Mouse (Mus musculus) brain, embryonic 14.5 days (tissue): ENCODE results near the gene Fam71e1. TPM values are rescaled to one million over a fixed set of nuclear protein-coding genes. Genes with fewer than 3 reads are reported as not detected.

Experiments
- DNase-seq: peaks from one replicate; pipeline ENCODE4 v3.0.0-alpha.2; 2011; ENCODE audit warnings: low read depth
- CTCF ChIP-seq: fragments of 200-500 bp; IDR thresholded peaks from 2 replicates; pipeline ENCODE4 v1.5.1; 2012; ENCODE audit warnings: inconsistent platforms, mild to moderate bottlenecking, moderate library complexity, borderline replicate concordance; ENCODE audit not compliant: insufficient read depth, insufficient read length; ENCODE audit errors: extremely low read depth
- POLR2A ChIP-seq: fragments of 200-500 bp; IDR thresholded peaks from 2 replicates; pipeline ENCODE4 v1.6.1; 2012; ENCODE audit warnings: mild to moderate bottlenecking, inconsistent platforms, borderline replicate concordance; ENCODE audit not compliant: poor library complexity, insufficient read depth, insufficient read length, severe bottlenecking; ENCODE audit errors: extremely low read depth
- polyA plus RNA-seq: library from polyadenylated mRNA; depleted of rRNA; stranded (reverse); fragments of >200 nt; gene quantifications from 2 replicates; pipeline ENCODE4 v1.2.3, GENCODE M21; 2012

Gene Fam71e1
- polyA plus RNA-seq, 1 experiment: 31.7 TPM

DNA sequence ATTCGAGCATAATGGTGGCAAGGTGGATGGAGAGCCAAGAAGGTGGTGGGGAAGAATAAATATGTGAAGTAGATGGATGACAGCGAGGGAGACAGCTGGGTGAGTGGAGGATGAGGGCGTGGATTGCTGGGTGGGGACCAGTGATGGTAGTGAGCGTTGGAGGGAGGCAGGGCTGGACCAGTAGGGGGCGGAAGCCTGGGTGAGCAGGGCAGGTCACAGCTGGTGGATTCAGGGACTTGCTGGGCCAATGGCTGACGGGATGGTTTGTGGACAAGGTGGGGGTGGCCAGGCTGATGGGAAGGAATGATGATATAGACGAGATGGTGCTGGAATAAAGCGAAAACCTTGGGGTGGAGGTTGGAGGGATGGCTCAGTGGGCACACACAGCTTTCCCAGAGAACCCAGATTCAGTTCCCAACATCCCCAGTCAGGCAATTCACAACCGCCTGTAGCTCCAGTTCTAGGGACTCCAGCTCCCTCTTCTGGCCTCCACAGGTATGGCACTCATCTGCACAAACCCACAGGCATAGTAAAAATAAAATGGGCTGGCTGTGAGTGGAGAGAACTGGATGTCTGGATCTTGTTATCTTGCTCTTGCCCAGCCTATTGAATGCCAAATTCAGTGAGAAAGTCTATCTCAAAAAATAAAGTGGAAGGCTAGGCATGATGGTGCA, 23.0 kb downstream of the Fam71e1 start:
- TF ChIP-seq POLR2A: no peak
- peak; percentile 36; the same call in 1 of the 2 replicates for TF ChIP-seq CTCF
- no peak for DNase-seq

DNA sequence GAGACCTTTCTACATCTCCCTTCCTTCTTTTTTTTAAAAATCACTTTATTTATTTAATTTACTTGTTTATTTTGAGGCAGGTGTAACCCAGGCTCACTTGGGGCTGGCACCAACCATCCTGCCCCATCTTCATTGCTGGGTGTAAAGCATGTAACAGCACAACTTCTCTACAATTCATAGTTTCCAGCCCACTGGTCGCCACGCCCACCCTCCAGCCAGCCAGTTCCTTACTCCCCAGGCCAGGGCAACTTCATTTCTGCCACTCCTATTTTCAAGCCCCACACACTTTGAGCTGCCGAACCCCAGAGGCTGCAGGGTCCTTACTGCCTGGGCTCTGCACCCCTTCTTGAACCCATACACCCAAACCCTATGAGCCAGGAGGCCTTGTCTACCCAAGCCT, 24.6 kb downstream of the Fam71e1 start:
- TF ChIP-seq POLR2A (no peak), CTCF (no peak)
- DNase-seq: no peak

DNA sequence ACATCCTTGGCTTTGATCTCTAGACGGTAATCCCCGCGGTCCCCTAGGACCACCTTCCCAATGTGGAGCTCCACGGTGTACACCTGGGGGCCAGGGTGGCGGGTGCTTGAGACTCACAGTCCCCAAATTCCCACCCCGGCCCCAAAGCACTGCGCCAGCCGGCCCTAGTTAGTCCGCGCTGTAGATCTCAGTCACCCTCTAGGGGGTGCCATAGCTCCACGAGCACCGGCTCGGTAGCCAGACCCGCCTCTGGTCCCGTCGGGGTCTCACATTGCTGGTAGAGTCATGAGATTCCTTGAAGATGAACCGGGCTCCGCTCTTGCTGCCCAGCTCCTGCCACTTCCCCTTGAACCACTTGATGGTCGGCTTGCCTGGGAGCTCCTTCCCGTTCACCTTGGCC, 25.3 kb downstream of the Fam71e1 start:
- TF ChIP-seq CTCF (peak; percentile 74), POLR2A (no peak)

DNA sequence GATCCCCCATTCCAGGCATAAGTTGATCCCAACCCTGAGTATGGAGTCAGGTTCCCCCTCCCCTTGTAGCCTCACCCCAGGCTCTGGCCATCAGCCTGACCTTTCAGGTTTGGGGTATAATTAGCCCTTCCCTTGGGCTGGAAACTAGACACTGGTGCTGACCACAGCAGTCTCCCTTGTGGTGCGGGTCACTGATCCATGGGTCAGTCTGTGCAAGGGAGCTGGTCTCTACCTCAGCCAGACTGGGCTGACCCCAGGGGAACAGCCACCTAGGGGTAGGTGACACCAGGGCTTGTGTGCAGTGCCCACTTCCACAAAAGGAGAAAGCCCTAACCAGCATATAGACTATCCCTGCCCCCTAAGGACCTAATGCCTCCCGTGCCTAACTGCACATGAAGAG, 26.7 kb downstream of the Fam71e1 start:
- TF ChIP-seq POLR2A (no peak), CTCF (no peak)
- no peak for DNase-seq

More for the DNA sequence above, 25.3 kb downstream of the Fam71e1 start:
- peak; percentile 67 for DNase-seq

DNA sequence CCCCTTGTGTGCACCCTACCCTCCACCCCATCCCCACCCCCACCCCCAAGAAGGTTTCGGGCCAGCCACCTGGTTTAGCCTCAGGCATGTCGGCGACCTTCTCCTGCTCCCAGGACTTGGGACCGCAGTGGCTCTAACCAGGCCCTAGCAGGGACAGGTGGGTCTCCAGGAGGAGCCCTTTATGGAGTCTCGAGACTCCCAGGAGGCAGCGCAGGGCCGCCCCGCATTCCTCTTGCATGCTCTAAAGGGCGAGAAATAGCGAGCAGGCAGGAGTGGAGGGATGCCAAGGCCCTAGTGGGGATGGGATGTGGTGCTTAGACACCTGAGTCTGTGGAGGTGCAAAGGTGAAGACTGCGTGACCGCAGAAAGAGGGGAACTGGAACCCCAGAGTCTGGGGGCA, 28.1 kb downstream of the Fam71e1 start, which contains the start of gene Mybpc2:
Gene Mybpc2, minus strand, starts transcription at position 155 of the 400 bp plus-strand sequence.
- TF ChIP-seq POLR2A (no peak), CTCF (no peak)
- peak; percentile 7 for DNase-seq

DNA sequence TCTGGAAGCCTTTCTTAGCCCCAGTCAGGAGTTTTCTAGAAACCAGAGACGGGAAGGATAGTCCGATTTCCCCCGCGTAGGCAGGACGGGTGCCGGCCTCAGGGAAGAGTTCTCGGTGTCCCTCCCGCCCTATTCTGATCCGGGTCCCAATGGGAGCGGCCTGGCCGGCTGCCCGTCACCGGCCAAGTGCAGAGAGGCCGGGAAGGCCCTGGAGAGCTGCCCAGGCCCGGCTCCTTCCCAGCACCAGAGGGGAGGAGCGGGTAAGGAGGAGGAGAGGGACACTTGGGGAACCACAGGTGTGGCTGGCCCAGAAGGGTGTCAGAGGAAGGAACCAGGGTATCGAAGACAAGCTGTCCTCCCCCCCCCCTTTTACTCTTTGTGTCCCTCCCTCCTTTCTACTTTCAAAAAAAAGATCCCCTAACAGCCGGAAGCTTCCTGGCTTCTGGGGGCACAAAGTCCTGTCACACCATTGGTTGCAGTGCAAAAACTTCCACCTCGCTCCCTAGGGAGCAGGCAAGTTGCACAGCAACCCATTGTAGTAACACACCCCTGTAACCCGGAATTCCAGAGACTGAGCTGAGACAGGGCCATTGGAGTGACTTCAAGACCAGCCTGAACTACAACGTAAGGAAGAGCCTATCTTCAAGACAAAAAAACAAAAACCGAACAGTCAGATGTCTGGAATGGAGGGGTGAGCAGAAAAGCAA, 28.9 kb downstream of the Fam71e1 start:
- DNase-seq: peak; percentile 69
- TF ChIP-seq CTCF: no peak
- no peak for TF ChIP-seq POLR2A

DNA sequence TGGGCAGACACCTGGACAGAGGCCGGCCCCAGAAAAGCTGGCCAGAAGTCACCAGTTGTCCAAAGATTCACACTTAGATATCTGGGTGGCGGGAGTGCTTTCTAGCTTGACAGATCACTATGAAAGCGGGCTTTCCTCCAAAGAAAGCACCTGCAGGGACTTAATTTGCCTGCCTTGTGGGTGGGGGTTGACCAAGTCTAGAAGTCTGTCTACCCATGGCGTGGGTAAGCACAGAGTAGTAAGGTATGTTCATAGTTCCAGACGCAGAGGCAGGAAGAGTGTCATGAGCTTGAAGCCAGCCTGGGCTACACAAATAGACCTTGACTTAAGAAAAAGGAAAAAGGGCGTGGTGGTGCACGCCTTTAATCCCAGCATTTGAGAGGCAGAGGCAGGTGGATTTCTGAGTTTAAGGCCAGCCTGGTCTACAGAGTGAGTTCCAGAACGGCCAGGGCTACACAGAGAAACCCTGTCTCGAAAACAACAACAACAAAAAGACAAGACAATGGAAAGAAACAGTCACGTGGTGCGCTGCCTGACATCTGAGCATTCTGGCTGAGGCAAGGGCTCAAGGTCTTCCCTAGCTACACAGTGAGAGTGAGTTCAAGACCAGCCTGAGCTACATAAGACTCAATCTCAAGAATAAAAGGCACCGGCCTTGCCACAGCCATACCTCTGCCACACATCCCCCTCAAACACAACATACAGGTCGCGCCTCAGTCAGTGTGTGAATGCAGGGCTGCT, 30.2 kb downstream of the Fam71e1 start:
- TF ChIP-seq CTCF: no peak
- no peak for TF ChIP-seq POLR2A
- no peak for DNase-seq

DNA sequence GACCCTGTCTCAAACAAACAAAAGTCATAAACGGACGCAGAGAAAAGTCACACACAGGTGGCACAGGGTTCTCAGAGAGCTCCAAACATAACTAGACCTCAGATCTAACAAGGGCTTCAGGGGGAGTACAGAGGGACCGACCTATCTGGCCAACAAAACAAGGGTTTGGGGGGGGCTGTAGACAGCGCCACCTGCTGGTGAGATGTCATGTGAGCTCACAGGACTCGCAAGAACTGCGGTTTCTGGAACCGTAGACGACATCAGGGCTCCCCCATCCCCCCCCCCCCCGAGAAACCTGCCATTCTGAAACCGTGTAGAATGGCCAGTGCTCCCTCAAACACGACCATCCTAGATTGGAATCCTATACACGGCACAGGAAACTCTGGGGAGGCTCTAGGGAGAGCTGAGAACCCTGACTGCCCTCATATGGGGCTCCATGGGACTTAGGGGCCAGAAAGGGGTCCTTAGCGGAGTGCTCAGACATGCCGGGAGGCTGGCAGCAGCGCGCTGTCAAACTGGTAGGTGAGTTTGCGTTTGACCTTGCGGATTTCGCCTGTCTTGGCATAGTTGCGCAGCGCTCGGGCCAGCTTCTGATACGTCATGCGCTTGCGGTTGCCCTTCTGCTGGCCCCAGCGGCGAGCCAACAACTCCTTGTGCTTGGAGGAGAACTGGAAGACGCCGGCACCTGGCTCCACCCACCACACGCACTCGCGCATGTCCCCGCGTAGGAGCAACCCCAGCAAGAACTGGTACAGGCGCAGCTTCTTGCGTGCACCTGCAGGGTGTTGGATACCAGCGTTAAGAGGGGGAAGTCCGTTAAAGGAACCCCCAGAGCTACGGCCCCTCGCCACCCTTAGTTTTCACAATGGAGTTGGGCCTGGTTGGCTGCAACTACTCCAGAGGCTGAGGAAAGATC, 31.4 kb downstream of the Fam71e1 start:
- TF ChIP-seq CTCF: peak; percentile 91
- no peak for TF ChIP-seq POLR2A
- peak; percentile 78 for DNase-seq

DNA sequence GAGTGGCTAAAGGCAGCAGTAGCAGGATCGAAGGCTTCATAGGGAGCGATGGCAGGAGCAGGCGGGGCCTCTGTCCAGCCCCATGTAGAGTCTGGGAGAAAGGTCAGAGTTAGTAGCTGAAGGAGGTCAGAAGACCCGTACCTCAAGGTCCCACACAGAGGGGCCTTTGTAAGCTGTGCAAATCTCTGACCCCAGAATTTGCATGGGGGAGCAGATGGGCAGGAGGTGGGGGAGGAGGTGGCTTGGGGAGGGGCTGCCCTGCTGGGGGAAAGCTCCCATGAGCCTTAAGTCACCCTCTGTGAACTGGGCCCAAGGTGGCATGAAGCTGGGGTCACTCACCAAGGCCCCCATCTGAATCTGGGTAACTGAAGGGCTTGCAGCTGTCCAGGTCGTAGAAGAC, 33.1 kb downstream of the Fam71e1 start:
- no peak for DNase-seq
- TF ChIP-seq POLR2A (no peak), CTCF (no peak)

DNA sequence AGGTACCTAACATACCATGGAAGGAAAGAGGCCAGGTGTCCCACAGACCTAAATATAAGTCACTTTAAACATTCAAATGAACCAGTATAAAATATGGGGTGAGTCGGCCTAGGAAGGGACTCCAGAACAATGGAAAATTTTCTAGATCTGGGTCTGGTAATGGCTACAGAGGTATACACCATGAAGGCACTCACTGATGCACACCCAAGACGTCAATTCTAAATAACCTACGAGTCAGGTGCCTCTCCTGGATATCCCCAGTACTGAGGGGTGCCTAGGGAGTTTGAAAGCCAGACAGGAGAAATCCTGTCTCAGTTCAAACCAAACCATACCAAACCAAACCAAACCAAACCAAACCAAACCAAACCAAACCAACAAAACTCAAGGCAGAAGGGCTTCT, 34.1 kb downstream of the Fam71e1 start:
- DNase-seq: no peak
- TF ChIP-seq CTCF (no peak), POLR2A (no peak)

DNA sequence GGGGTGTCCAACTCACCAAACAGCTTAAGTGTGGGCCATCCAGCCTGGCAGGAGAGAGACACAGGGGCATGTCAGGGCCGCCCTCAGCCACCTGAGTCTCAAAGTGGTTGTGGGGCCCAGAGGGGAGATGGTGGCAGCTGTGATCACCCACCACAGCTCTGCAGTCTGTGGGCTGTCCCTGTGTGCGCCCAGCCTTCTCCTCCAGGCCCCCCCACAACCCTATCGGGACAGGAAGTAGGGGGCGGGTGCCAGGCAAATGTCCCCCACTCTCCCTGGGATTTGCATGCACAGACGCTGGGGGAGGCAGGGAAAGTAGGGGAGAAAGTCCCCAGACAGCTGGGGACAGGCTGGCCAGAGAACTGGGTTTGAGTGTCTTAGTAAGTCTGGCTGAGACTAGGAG, 34.8 kb downstream of the Fam71e1 start:
- no peak for TF ChIP-seq POLR2A
- no peak for TF ChIP-seq CTCF
- no peak for DNase-seq
